Mouse (Mus musculus) mouse trophoblast stem cell (cell line): Measurements from ENCODE around the gene Tfpi2.

Experiments
- in situ Hi-C, 2 experiments: fragments of 300-500 bp; cut with MseI, MboI; formaldehyde crosslinking; loops; 2 replicates in 1 of 2; 3 replicates in 1 of 2; pipeline ENCODE4 v1.15.1; 2025

The Tfpi2 gene

GRCm38 (mm10) chr6:3916015-3916414, 72.7 kb downstream of the Tfpi2 start:
- in situ Hi-C loops = no loop called here
